Mouse (Mus musculus): ENCODE measurements around the gene Tex47.

- no peak for TF ChIP-seq ZNF384 (IDR thresholded peaks at IDR 0.05; ENCODE audit: low read depth, low read length)
- TF ChIP-seq CTCF (conservative IDR thresholded peaks at IDR 0.05 in 1 of 2, IDR thresholded peaks at IDR 0.05 in 1 of 2; ENCODE audit: low read depth in 2 of 2, low read length in 2 of 2): no peak
- TF ChIP-seq ZMIZ1 (IDR thresholded peaks at IDR 0.05; ENCODE audit: low read depth, low read length): no peak
- no peak for TF ChIP-seq TCF12 (IDR thresholded peaks at IDR 0.05; ENCODE audit: low read depth, low read length)
- TF ChIP-seq HCFC1 (IDR thresholded peaks at IDR 0.05; ENCODE audit: low read depth, low read length): no peak
- TF ChIP-seq EP300 (IDR thresholded peaks at IDR 0.05; ENCODE audit: low read length): no peak
- no peak for TF ChIP-seq MAFK (IDR thresholded peaks at IDR 0.05; ENCODE audit: insufficient replicate concordance, low read length)
- TF ChIP-seq CHD2 (IDR thresholded peaks at IDR 0.05; ENCODE audit: low read length): no peak
Observed at GRCm38 (mm10) chr5:7302969-7303368, 950 bp upstream of the Tex47 start.
